Mouse (Mus musculus) CH12.LX (cell line): ENCODE results near the gene Nrn1. TPM values are rescaled to one million over a fixed set of nuclear protein-coding genes. Genes with fewer than 3 reads are reported as not detected.

ENCODE experiments used
- DNase-seq: peaks from one replicate; pipeline ENCODE4 v3.0.0-alpha.2; 2013; ENCODE audit errors: extremely low read depth
- H3K27ac ChIP-seq: 2 replicates; pipeline ENCODE4 v1.5.1; 2012; ENCODE audit warnings: low read depth, mild to moderate bottlenecking, control low read depth, moderate library complexity; ENCODE audit not compliant: insufficient read depth
- H3K27me3 ChIP-seq: replicated peaks from 2 replicates; pipeline ENCODE3; 2012; ENCODE audit warnings: inconsistent platforms
- H3K36me3 ChIP-seq, 2 experiments: replicated peaks in 1 of 2; 2 replicates each; pipeline versions ENCODE3 to v1.6.1; 2012; ENCODE audit warnings: inconsistent platforms in 1 of 2, low read length in 1 of 2, mild to moderate bottlenecking in 1 of 2, mixed read lengths in 1 of 2, moderate library complexity in 1 of 2; ENCODE audit not compliant: control insufficient read depth in 1 of 2, insufficient read depth in 1 of 2
- H3K4me1 ChIP-seq, 2 experiments: 2 replicates each; pipeline ENCODE4 v1.6.1; 2012; ENCODE audit warnings: inconsistent platforms in 1 of 2, moderate library complexity in 1 of 2; ENCODE audit not compliant: insufficient read depth in 2 of 2, control insufficient read depth in 1 of 2
- H3K4me2 ChIP-seq: 2 replicates; pipeline ENCODE4 v1.6.1; 2012; ENCODE audit warnings: low read depth, mild to moderate bottlenecking, control low read depth; ENCODE audit not compliant: poor library complexity, insufficient read depth, severe bottlenecking
- H3K4me3 ChIP-seq, 3 experiments: fragments of 150-350 bp in 1 of 3; sonication (generic) in 1 of 3; replicated peaks in 1 of 3; 2 replicates each; pipeline versions ENCODE3 to v1.5.1; 2011 to 2012; ENCODE audit warnings: low read depth in 2 of 3, low read length in 2 of 3, mild to moderate bottlenecking in 2 of 3, moderate library complexity in 2 of 3, control low read depth in 1 of 3, improper control_type of control experiment in 1 of 3, inconsistent platforms in 1 of 3, mixed read lengths in 1 of 3; ENCODE audit not compliant: poor library complexity in 1 of 3
- H3K79me2 ChIP-seq: replicated peaks from 2 replicates; pipeline ENCODE4 v1.6.1; 2012; ENCODE audit warnings: mild to moderate bottlenecking, moderate library complexity; ENCODE audit not compliant: control insufficient read depth, poor library complexity, insufficient read depth, severe bottlenecking; ENCODE audit errors: extremely low read depth
- H3K9ac ChIP-seq: 2 replicates; pipeline ENCODE4 v1.6.1; 2012; ENCODE audit warnings: low read depth, mild to moderate bottlenecking, control low read depth, moderate library complexity; ENCODE audit not compliant: insufficient read depth
- H3K9me3 ChIP-seq: replicated peaks from 2 replicates; pipeline ENCODE3; 2012; ENCODE audit warnings: low read length, inconsistent platforms, mixed read lengths
- BHLHE40 ChIP-seq: IDR thresholded peaks from 2 replicates; pipeline ENCODE4 v1.6.1; 2011; ENCODE audit warnings: mild to moderate bottlenecking, low read depth, low read length, improper control_type of control experiment
- E2F4 ChIP-seq: IDR thresholded peaks from 2 replicates; pipeline ENCODE4 v1.6.1; 2011; ENCODE audit warnings: low read depth, low read length, improper control_type of control experiment; ENCODE audit not compliant: insufficient replicate concordance
- ELF1 ChIP-seq: IDR thresholded peaks from 2 replicates; pipeline ENCODE4 v1.6.1; 2014; ENCODE audit warnings: low read depth, mild to moderate bottlenecking, inconsistent platforms, low read length, improper control_type of control experiment
- JUN ChIP-seq: IDR thresholded peaks from 2 replicates; pipeline ENCODE4 v1.6.1; 2011; ENCODE audit warnings: low read depth, mild to moderate bottlenecking, low read length, improper control_type of control experiment, moderate library complexity; ENCODE audit not compliant: insufficient read depth
- MAFK ChIP-seq: IDR thresholded peaks from 2 replicates; pipeline ENCODE4 v1.6.1; 2011; ENCODE audit warnings: low read length, improper control_type of control experiment; ENCODE audit not compliant: insufficient replicate concordance
- MEF2A ChIP-seq: IDR thresholded peaks from 2 replicates; pipeline ENCODE4 v1.6.1; 2014; ENCODE audit warnings: low read depth, mild to moderate bottlenecking, inconsistent platforms, low read length, improper control_type of control experiment, borderline replicate concordance
- NRF1 ChIP-seq: IDR thresholded peaks from 2 replicates; pipeline ENCODE4 v1.6.1; 2014; ENCODE audit warnings: low read depth, mild to moderate bottlenecking, inconsistent platforms, low read length, improper control_type of control experiment, moderate library complexity
- PAX5 ChIP-seq: IDR thresholded peaks from 2 replicates; pipeline ENCODE4 v1.6.1; 2012; ENCODE audit warnings: low read length, inconsistent platforms, mixed read lengths
- POLR2A ChIP-seq: IDR thresholded peaks from 2 replicates; pipeline ENCODE4 v1.6.1; 2011; ENCODE audit warnings: low read depth, mild to moderate bottlenecking, improper control_type of control experiment, low read length
- POLR2AphosphoS2 ChIP-seq: IDR thresholded peaks from 2 replicates; pipeline ENCODE4 v1.6.1; 2011; ENCODE audit warnings: low read depth, low read length, improper control_type of control experiment
- RAD21 ChIP-seq: IDR thresholded peaks from 2 replicates; pipeline ENCODE4 v1.6.1; 2011; ENCODE audit warnings: low read depth, mild to moderate bottlenecking, low read length, improper control_type of control experiment, moderate library complexity
- TBP ChIP-seq: conservative IDR thresholded peaks from 2 replicates; pipeline ENCODE4 v1.6.1; 2011; ENCODE audit warnings: low read depth, low read length, improper control_type of control experiment
- TCF12 ChIP-seq: IDR thresholded peaks from 2 replicates; pipeline ENCODE4 v1.6.1; 2014; ENCODE audit warnings: low read depth, mild to moderate bottlenecking, inconsistent platforms, low read length, improper control_type of control experiment
- USF2 ChIP-seq: conservative IDR thresholded peaks from 2 replicates; pipeline ENCODE4 v1.6.1; 2011; ENCODE audit warnings: low read depth, low read length, improper control_type of control experiment
- ZMIZ1 ChIP-seq: IDR thresholded peaks from 2 replicates; pipeline ENCODE4 v1.6.1; 2012; ENCODE audit warnings: low read depth, mild to moderate bottlenecking, inconsistent platforms, low read length, improper control_type of control experiment
- dilution Hi-C: fragments of 300-500 bp; cut with MboI; formaldehyde crosslinking; loops from 2 replicates; pipeline ENCODE4 v1.14.3; 2020; ENCODE audit warnings: low sequenced_read_pairs; ENCODE audit not compliant: extremely low pct_unique_long_range_greater_than_20kb, extremely low pct_ligation_motif_present
- in situ Hi-C: fragments of 300-500 bp; cut with MboI; formaldehyde crosslinking; loops from 3 replicates; pipeline ENCODE4 v1.14.3; 2019; ENCODE audit warnings: low sequenced_read_pairs, low pct_ligation_motif_present, low pct_unique_long_range_greater_than_20kb, mixed read lengths
- polyA plus RNA-seq: library from polyadenylated mRNA; unstranded; fragments of >175 nt; gene quantifications from 2 replicates; pipeline ENCODE4 v1.2.1, GENCODE M21; 2012; ENCODE audit warnings: low read depth; ENCODE audit not compliant: insufficient read length
- total RNA-seq, 2 experiments: library from RNA; depleted of rRNA; stranded (reverse); fragments of 300-350 nt in 1 of 2; fragments of >200 nt in 1 of 2; gene quantifications; 2 replicates each; pipeline ENCODE4 v1.2.3; 2012 to 2014

The Nrn1 gene
- total and polyA plus RNA-seq, 3 experiments, result not detected

- in situ Hi-C loops (no loop called here), dilution Hi-C loops (no loop called here)
- Histone ChIP-seq H3K4me3 (no peak overlapping the region), H3K27ac (no peak overlapping the region), H3K27me3 (no peaks in the 10 kb centered on the region), H3K4me2 (no peak overlapping the region), H3K9ac (no peak overlapping the region), H3K9me3 (no peaks in the 10 kb centered on the region), H3K4me1 (no peaks in the 10 kb centered on the region), H3K36me3 (no peaks in the 10 kb centered on the region), H3K79me2 (no peaks in the 10 kb centered on the region)
- TF ChIP-seq POLR2A (no peak), PAX5 (no peak), BHLHE40 (no peak), NRF1 (no peak), POLR2AphosphoS2 (no peak)
- DNase-seq, result no peak
These were observed 10.1 kb downstream of the Nrn1 start for GRCm38 (mm10) chr13:36724533-36725470.

- Histone ChIP-seq H3K4me3 (no peak overlapping the region), H3K4me2 (no peak overlapping the region), H3K27ac (no peak overlapping the region)
- no peak for TF ChIP-seq JUN
- TF ChIP-seq ZMIZ1, result no peak
- TF ChIP-seq ELF1, result no peak
- TF ChIP-seq TCF12, result no peak
- no peak for TF ChIP-seq TBP
- no peak for TF ChIP-seq E2F4
- no peak for TF ChIP-seq POLR2A
- TF ChIP-seq RAD21, result no peak
- TF ChIP-seq PAX5, result no peak
- no peak for TF ChIP-seq MAFK
- no peak for TF ChIP-seq MEF2A
- TF ChIP-seq USF2, result no peak
- TF ChIP-seq, all 38 proteins: peak for 0
- in situ Hi-C loops (no loop called here), dilution Hi-C loops (no loop called here)
- no peaks in the 10 kb centered on the region for H3K27me3 ChIP-seq
- H3K9ac ChIP-seq, result no peak overlapping the region
- no peak for DNase-seq
- no peaks in the 10 kb centered on the region for H3K36me3 ChIP-seq
- no peaks in the 10 kb centered on the region for H3K4me1 ChIP-seq
- no peaks in the 10 kb centered on the region for H3K79me2 ChIP-seq
- H3K9me3 ChIP-seq, result no peaks in the 10 kb centered on the region
These were observed 11.1 kb downstream of the Nrn1 start for GRCm38 (mm10) chr13:36723726-36724300.
